Mouse (Mus musculus): ENCODE data around the gene Ascl3.

Gene Ascl3

GRCm38 (mm10) chr7:109710069-109710468 lies 21.5 kb downstream of the Ascl3 start:
- in situ Hi-C loops (cut with MboI, MseI), result no loop called here

GRCm38 (mm10) chr7:109708961-109709382 lies 22.6 kb downstream of the Ascl3 start:
- in situ Hi-C loops (cut with MboI, MseI), result no loop called here

- in situ Hi-C loops (cut with MboI, MseI), result no loop called here
Observed at GRCm38 (mm10) chr7:109707023-109707785, 24.3 kb downstream of the Ascl3 start.

- in situ Hi-C loops (cut with MboI, MseI), result no loop called here
Observed at GRCm38 (mm10) chr7:109704461-109704860, 27.1 kb downstream of the Ascl3 start.

GRCm38 (mm10) chr7:109704016-109704377 lies 27.5 kb downstream of the Ascl3 start:
- in situ Hi-C loops (cut with MboI, MseI), result no loop called here

GRCm38 (mm10) chr7:109703190-109704015 lies 28.1 kb downstream of the Ascl3 start, which contains the start of the genes St5 and Akip1:
St5 (minus strand) TSS chr7:109703605.
Akip1 (plus strand) TSS chr7:109703690.
- in situ Hi-C loops (cut with MboI, MseI), result no loop called here

GRCm38 (mm10) chr7:109702721-109703120 lies 28.8 kb downstream of the Ascl3 start:
- in situ Hi-C loops (cut with MboI, MseI), result no loop called here

- in situ Hi-C loops (cut with MboI, MseI), result no loop called here
Observed at GRCm38 (mm10) chr7:109700213-109700612, 31.3 kb downstream of the Ascl3 start.

GRCm38 (mm10) chr7:109695339-109695726 lies 36.2 kb downstream of the Ascl3 start:
- in situ Hi-C loops (cut with MboI, MseI), result no loop called here

- in situ Hi-C loops (cut with MboI, MseI), result no loop called here
Observed at GRCm38 (mm10) chr7:109694576-109695338, 36.8 kb downstream of the Ascl3 start.

GRCm38 (mm10) chr7:109690961-109691360 lies 40.6 kb downstream of the Ascl3 start:
- in situ Hi-C loops (cut with MboI, MseI), result no loop called here

GRCm38 (mm10) chr7:109690101-109690500 lies 41.4 kb downstream of the Ascl3 start:
- in situ Hi-C loops (cut with MboI, MseI), result no loop called here

- in situ Hi-C loops (cut with MboI, MseI), result no loop called here
Observed at GRCm38 (mm10) chr7:109686585-109687128, 44.9 kb downstream of the Ascl3 start.

- in situ Hi-C loops (cut with MboI, MseI), result no loop called here
Observed at GRCm38 (mm10) chr7:109680879-109681278, 50.6 kb downstream of the Ascl3 start.

GRCm38 (mm10) chr7:109680284-109680683 lies 51.2 kb downstream of the Ascl3 start:
- in situ Hi-C loops (cut with MboI, MseI), result no loop called here

All from T-helper 1 cell (primary cell).